Mouse (Mus musculus) cerebellum, adult 9-10 months (tissue): ENCODE results near the gene Rnf39.

Source experiments
- DNase-seq: peaks from one replicate; pipeline ENCODE4 v3.0.0; 2022

The Rnf39 gene

GRCm38 (mm10) chr17:36942791-36943471 lies at the start of gene Rnf39:
Rnf39 (plus strand) TSS chr17:36942918.
- DNase-seq, result no peak

- DNase-seq, result no peak
Observed at GRCm38 (mm10) chr17:36893387-36893786, 49.3 kb upstream of the Rnf39 start.

GRCm38 (mm10) chr17:36896583-36896982 lies 46.1 kb upstream of the Rnf39 start:
- peak; percentile 36 for DNase-seq

- no peak for DNase-seq
Observed at GRCm38 (mm10) chr17:36897065-36897464, 45.7 kb upstream of the Rnf39 start.

- DNase-seq, result no peak
Observed at GRCm38 (mm10) chr17:36897552-36898205, 45.0 kb upstream of the Rnf39 start, which contains the start of gene Trim31. Trim31 (plus strand) TSS chr17:36898118.

- DNase-seq, result no peak
Observed at GRCm38 (mm10) chr17:36899376-36899775, 43.3 kb upstream of the Rnf39 start.

DNA sequence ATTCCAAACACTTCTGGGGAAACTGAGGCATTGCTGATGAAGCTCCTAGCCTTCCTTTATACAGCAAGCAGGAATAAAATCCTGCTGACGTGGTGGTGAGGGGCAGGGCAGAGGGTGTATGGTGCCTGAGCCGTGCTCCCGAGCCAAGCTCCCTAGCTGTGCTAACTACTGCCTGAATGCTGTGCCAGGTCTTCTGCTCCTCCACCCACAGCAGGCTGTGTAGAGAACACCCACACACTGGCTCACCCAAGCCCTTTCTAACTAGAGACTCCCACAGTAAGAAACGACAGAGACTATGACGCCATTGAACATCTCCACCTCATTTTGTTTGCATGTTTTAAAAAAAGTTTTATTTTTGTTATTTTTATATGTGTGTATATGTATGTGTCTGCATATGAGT lies 42.7 kb upstream of the Rnf39 start:
- DNase-seq, result no peak

- no peak for DNase-seq
Observed at GRCm38 (mm10) chr17:36900691-36901090, 42.0 kb upstream of the Rnf39 start.

- DNase-seq, result no peak
Observed at GRCm38 (mm10) chr17:36903651-36904050, 39.1 kb upstream of the Rnf39 start.

DNA sequence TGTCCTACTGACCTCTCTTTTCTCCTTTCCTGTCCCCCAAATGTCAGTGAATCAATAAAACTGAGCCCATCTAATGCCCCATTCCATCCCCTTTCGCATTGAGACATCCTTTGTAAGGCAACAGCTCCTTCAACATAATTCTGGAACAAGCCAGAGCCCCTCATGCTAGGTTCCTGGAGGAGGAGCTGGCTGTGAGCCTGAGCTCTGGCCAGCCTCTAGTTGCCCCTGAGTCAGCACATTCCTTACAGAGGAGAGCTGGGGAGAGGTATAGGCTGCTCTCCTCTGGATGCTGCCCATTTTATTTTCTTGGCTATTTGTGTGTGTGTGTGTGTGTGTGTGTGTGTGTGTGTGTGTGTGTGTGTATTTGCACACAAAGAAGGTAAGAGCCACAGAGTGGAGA lies 34.5 kb upstream of the Rnf39 start:
- no peak for DNase-seq

- no peak for DNase-seq
Observed at GRCm38 (mm10) chr17:36909802-36910201, 32.9 kb upstream of the Rnf39 start.

DNA sequence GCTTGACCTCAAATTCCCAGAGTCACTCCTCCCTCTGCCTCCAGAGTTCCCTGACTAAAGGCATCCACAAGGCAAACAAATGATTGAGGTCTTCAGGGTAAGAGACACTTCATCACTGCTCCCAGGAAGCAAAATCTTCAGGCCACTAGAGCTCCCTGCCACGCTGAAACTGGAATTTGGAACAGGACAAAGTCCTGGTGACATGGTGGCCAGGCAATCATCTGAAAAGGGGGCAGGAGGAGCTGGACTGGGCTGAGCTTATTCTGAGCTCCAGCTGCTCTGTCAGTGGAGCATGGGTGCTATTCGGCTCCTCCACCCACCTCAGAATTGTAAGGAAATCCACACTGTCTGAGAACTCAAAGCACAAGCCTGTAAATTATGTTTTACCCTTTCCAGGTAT lies 30.7 kb upstream of the Rnf39 start:
- no peak for DNase-seq

GRCm38 (mm10) chr17:36914108-36914507 lies 28.6 kb upstream of the Rnf39 start:
- DNase-seq, result peak; percentile 79

- peak; percentile 49 for DNase-seq
Observed at GRCm38 (mm10) chr17:36915076-36915475, 27.6 kb upstream of the Rnf39 start.

- DNase-seq, result no peak
Observed at GRCm38 (mm10) chr17:36920239-36920638, 22.5 kb upstream of the Rnf39 start.

DNA sequence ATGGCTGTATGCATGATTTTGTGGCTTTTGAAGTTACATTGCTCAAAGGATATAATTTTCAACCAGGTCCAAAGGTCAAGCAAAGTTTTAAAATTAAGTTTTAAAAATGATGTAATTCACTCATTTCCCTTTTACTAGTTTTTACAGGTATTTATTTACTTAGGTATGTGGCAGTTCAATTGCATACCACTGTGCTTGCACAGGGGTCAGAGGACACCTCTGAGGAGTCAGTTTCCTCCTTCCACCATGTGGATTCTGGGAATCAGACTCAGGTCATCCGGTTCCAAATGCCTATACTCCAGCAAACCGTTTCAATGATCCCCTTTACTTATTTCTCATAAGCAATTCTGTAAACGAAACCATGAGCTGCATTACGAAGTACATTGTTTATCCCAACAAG lies 20.0 kb upstream of the Rnf39 start:
- DNase-seq, result no peak

- no peak for DNase-seq
Observed at GRCm38 (mm10) chr17:36923491-36923890, 19.2 kb upstream of the Rnf39 start.

- no peak for DNase-seq
Observed at GRCm38 (mm10) chr17:36927496-36928120, 15.1 kb upstream of the Rnf39 start.

- DNase-seq, result no peak
Observed at GRCm38 (mm10) chr17:36929236-36929932, 13.3 kb upstream of the Rnf39 start.

GRCm38 (mm10) chr17:36930233-36930632 lies 12.5 kb upstream of the Rnf39 start:
- no peak for DNase-seq

DNA sequence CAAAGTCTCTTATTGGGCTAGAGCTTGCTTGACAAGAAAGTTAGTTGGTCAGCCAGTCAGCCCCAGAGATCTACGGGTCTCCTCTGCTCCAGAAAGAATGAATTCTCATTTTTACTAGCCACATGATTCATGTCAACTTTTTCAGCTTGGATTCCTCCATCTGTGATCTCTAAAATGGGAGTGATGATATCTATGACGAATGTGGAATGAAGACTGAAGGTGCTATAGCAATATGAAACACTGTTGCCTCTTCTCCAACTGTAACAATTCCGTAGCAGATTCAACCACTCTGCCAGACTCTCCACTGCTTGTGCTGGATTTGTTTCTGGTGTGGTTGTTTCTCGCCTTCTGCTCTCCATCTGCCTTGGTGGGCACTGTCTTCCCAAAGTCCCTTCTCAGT lies 11.6 kb upstream of the Rnf39 start:
- no peak for DNase-seq

GRCm38 (mm10) chr17:36931806-36932205 lies 10.9 kb upstream of the Rnf39 start:
- DNase-seq, result no peak

DNA sequence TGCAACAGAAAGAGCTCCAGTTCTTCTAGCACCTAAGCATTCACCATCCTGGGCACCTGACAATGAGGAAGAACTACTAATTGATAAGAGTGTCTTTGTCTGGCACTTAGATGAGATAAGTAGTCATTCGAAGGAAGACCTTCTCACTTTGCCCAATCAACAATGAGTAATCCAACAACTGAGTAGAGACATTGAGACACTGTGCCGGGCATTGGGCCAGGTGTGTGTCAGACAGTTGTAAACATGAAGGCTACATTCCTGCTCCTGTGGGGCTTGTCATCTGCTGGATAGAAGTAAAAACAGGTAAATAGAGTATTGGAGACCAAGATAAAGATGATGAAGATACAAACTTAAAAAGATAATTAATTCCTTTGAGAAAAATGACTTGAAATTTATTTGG lies 4.7 kb upstream of the Rnf39 start:
- no peak for DNase-seq

DNA sequence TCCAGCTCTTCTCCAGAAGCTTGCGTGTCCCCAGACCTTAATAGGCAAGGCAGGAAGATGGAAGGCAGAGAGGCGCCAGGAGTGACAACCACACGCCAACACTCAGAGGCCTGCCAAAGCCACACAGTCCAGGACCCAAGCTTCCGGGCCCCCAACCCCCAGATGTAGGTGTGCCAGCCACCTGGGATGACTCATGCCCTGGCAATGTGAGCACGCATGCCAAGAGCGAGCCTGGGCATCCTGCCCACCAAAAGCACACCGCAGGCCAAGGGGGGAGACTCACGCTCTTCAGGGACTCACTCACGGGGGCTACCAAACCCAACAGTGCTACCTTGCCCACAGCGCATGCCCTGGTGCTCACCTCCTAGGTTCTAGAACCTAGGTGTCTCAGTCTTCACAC lies 327 bp upstream of the Rnf39 start:
- DNase-seq, result peak; percentile 87
